Mouse (Mus musculus): Measurements from ENCODE around the gene Elmo1.

- TF ChIP-seq CTCF (IDR thresholded peaks at IDR 0.05; ENCODE audit: low read depth, low read length): no peak
- TF ChIP-seq GATA1 (IDR thresholded peaks at IDR 0.05; ENCODE audit: borderline replicate concordance, low read length): no peak
Measured at GRCm38 (mm10) chr13:20093307-20094045, 3.1 kb downstream of the Elmo1 start.
